Mouse (Mus musculus) megakaryocyte progenitor cell, adult 5-6 weeks (primary cell): ENCODE data around the gene Nadsyn1. TPM values are rescaled to one million over a fixed set of nuclear protein-coding genes. Genes with fewer than 3 reads are reported as not detected.

Source experiments
- ATAC-seq: replicated peaks from 2 replicates; pipeline ENCODE4 v1.8.0; 2016; ENCODE audit warnings: mild to moderate bottlenecking, moderate TSS enrichment, inconsistent platforms; ENCODE audit not compliant: poor library complexity
- total RNA-seq, 2 experiments: library from RNA; stranded (forward) in 1 of 2; stranded (reverse) in 1 of 2; fragments of 157-497, 149-512 nt in 1 of 2; fragments of 200-1000 nt in 1 of 2; gene quantifications; 2 replicates each; pipeline versions ENCODE4 v1.2.3 to v1.2.4; 2015 to 2017

The Nadsyn1 gene
- total RNA-seq, 2 experiments from 2014 or later, result 7.1 to 9.2 TPM

- ATAC-seq, result peak; percentile 49
Observed at GRCm38 (mm10) chr7:143755357-143756124, 67.1 kb downstream of the Nadsyn1 start.

GRCm38 (mm10) chr7:143753990-143754715 is 68.5 kb downstream of the Nadsyn1 start:
- peak; percentile 59 for ATAC-seq

DNA sequence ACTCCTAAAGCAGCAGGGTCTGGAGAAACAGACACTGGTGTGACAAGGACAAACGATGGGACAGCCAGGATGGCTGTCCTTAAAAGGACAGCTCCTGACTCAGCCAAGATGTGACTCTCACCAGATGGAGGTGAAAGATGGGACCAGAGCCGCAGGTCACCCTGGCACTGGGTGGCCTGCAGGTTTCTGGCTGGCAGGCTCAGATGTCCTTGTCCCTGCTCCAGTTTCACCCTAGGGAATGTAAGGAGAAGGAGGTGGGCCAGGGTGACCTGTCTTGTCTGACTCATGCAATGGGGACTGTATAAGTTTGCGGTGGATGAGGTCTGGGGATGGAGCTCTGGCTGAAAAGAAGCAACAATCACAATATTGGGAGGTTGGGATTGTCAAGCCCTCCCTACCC is 70.0 kb downstream of the Nadsyn1 start:
- no peak for ATAC-seq

DNA sequence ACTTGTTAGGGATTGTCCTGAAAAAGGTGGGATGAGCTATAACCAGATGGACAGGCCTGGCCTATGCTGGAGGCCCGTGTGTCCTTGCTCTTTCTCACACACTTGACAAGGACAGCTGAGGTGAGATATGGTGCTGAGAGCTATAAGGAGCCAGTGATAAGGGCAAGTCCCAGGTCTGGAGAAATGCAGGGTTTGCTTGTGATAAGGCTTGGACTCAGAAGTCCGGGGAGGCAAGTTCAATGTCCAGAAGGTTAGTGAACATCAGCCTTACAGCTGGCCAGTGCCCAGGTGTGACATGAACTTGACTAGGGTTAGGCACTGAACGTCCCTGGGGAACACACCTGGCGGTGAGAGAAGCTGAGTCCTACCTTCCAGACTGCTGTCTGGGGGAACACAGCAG is 70.6 kb downstream of the Nadsyn1 start:
- ATAC-seq, result no peak

GRCm38 (mm10) chr7:143751380-143751779 is 71.3 kb downstream of the Nadsyn1 start:
- no peak for ATAC-seq

DNA sequence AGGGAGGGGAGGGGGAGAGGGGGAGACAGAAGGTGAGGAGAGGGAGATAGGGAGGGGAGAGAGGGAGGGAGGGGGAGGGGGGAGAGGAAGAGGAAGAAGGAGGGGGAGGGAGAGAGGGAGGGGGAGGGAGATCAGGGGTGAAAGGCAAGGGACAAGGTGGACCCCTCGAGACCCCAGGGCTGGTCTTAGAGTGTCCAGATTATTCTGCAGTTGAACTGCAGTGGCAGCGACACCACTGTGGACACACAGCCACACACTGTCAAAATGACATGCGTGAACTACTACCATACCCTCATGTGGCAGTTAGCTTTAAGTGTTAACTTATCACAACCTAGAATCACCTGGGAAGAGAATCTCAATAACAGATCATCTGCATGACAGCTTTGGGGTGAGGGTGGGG is 73.6 kb downstream of the Nadsyn1 start:
- no peak for ATAC-seq

- peak; percentile 96 for ATAC-seq
Observed at GRCm38 (mm10) chr7:143748041-143748868, 74.4 kb downstream of the Nadsyn1 start.

Other genes with a start within 250 kb of the Nadsyn1 start
- gene Cars, start 222.8 kb downstream of the Nadsyn1 start, total RNA-seq (2015), result 40.3 and 55.4 TPM in 2 replicates
- 47.5 and 74.5 TPM in 2 replicates for gene Cars, start 222.8 kb downstream of the Nadsyn1 start, total RNA-seq (2017)
- gene Tnfrsf26, start 194.1 kb downstream of the Nadsyn1 start, total RNA-seq (2015), result 28.1 and 31.6 TPM in 2 replicates
- gene Tnfrsf26, start 194.1 kb downstream of the Nadsyn1 start, total RNA-seq (2017), result 20.1 and 20.5 TPM in 2 replicates
- 8.3 and 13.6 TPM in 2 replicates for gene Tnfrsf22, start 173.2 kb downstream of the Nadsyn1 start, total RNA-seq (2015)
- gene Tnfrsf22, start 173.2 kb downstream of the Nadsyn1 start, total RNA-seq (2017), result 2.8 and 5.7 TPM in 2 replicates
- gene Tnfrsf23, start 137.0 kb downstream of the Nadsyn1 start, total RNA-seq (2015), result 3.9 and 5.8 TPM in 2 replicates
- gene Tnfrsf23, start 137.0 kb downstream of the Nadsyn1 start, total RNA-seq (2017), result 0.20 and 2.1 TPM in 2 replicates
- 2.7 and 3.4 TPM in 2 replicates for gene Osbpl5, start 65.9 kb downstream of the Nadsyn1 start, total RNA-seq (2015)
- gene Osbpl5, start 65.9 kb downstream of the Nadsyn1 start, total RNA-seq (2017), result 4.4 and 8.6 TPM in 2 replicates
- gene Mrgprg, start 55.9 kb downstream of the Nadsyn1 start, total RNA-seq (2015), result not detected in 2 replicates
- gene Mrgprg, start 55.9 kb downstream of the Nadsyn1 start, total RNA-seq (2017), result not detected in 2 replicates
- gene Mrgpre, start 38.3 kb downstream of the Nadsyn1 start, total RNA-seq (2015), result 1.3 and 2.9 TPM in 2 replicates
- 0.17 and 0.95 TPM in 2 replicates for gene Mrgpre, start 38.3 kb downstream of the Nadsyn1 start, total RNA-seq (2017)
- gene Dhcr7, start 296 bp upstream of the Nadsyn1 start, total RNA-seq (2015), result 26.3 and 29.4 TPM in 2 replicates
- gene Dhcr7, start 296 bp upstream of the Nadsyn1 start, total RNA-seq (2017), result 10.9 and 13.2 TPM in 2 replicates
- gene Gm498, start 44.0 kb upstream of the Nadsyn1 start, total RNA-seq (2015), result not detected in 2 replicates
- not detected in 2 replicates for gene Gm498, start 44.0 kb upstream of the Nadsyn1 start, total RNA-seq (2017)
- gene Shank2, start 179.1 kb upstream of the Nadsyn1 start, total RNA-seq (2015), result not detected in 2 replicates
- not detected in 2 replicates for gene Shank2, start 179.1 kb upstream of the Nadsyn1 start, total RNA-seq (2017)